Mouse (Mus musculus): ENCODE measurements at regions not wholly inside any gene's neighbourhood (a gene's known extent, or its start where the extent isn't known, plus 50 kb on each side); places are given as distances from the start of the nearest gene placed in this dataset.

- Histone ChIP-seq H3K9ac (ENCODE audit: insufficient read depth, low read depth, low read length, poor library complexity, severe bottlenecking) (no peak overlapping the region), H3K27ac (ENCODE audit: insufficient read depth, low read depth, low read length, poor library complexity, severe bottlenecking) (no peak overlapping the region), H3K4me3 (ENCODE audit: insufficient read depth in 1 of 2, low read depth in 1 of 2, low read length in 2 of 2, poor library complexity in 1 of 2, severe bottlenecking in 1 of 2) (no peak overlapping the region), H3K4me1 (ENCODE audit: control insufficient read depth in 2 of 2, insufficient read depth in 2 of 2, low read length in 2 of 2, poor library complexity in 1 of 2) (no peaks in the 10 kb centered on the region), H3K36me3 (ENCODE audit: control insufficient read depth, insufficient read depth, low read length, poor library complexity, severe bottlenecking) (no peaks in the 10 kb centered on the region), H3K9me3 (ENCODE audit: control insufficient read depth, insufficient read depth, low read depth, low read length) (no peaks in the 10 kb centered on the region)
- TF ChIP-seq CHD2 (IDR thresholded peaks at IDR 0.05; ENCODE audit: low read depth, low read length) (no peak), HCFC1 (IDR thresholded peaks at IDR 0.05; ENCODE audit: borderline replicate concordance, insufficient read depth, low read length) (no peak), ZNF384 (IDR thresholded peaks at IDR 0.05; ENCODE audit: low read depth, low read length) (no peak), ZC3H11A (IDR thresholded peaks at IDR 0.05; ENCODE audit: borderline replicate concordance, low read depth, low read length) (no peak), MAFK (IDR thresholded peaks at IDR 0.05; ENCODE audit: insufficient read depth, low read depth, low read length) (no peak)
- in situ Hi-C loops (cut with MboI; ENCODE audit: low sequenced_read_pairs in 2 of 2, unreplicated experiment in 2 of 2) = no loop called here
- DNase-seq (ENCODE audit: low read depth, low spot score) = no peak
Observed at GRCm38 (mm10) chr16:87263571-87263970, 90.4 kb upstream of the N6amt1 start.

- Histone ChIP-seq H3K9ac (ENCODE audit: insufficient read depth, low read depth, low read length, poor library complexity, severe bottlenecking) (no peak overlapping the region), H3K4me1 (ENCODE audit: control insufficient read depth in 2 of 2, insufficient read depth in 2 of 2, low read length in 2 of 2, poor library complexity in 1 of 2) (no peaks in the 10 kb centered on the region), H3K27ac (ENCODE audit: insufficient read depth, low read depth, low read length, poor library complexity, severe bottlenecking) (no peak overlapping the region), H3K36me3 (ENCODE audit: control insufficient read depth, insufficient read depth, low read length, poor library complexity, severe bottlenecking) (no peaks in the 10 kb centered on the region), H3K4me3 (ENCODE audit: insufficient read depth in 1 of 2, low read depth in 1 of 2, low read length in 2 of 2, poor library complexity in 1 of 2, severe bottlenecking in 1 of 2) (no peak overlapping the region), H3K9me3 (ENCODE audit: control insufficient read depth, insufficient read depth, low read depth, low read length) (no peaks in the 10 kb centered on the region)
- TF ChIP-seq HCFC1 (IDR thresholded peaks at IDR 0.05; ENCODE audit: borderline replicate concordance, insufficient read depth, low read length) = no peak
- in situ Hi-C loops (cut with MboI; ENCODE audit: low sequenced_read_pairs in 2 of 2, unreplicated experiment in 2 of 2) = no loop called here
- no peak for DNase-seq (ENCODE audit: low read depth, low spot score)
Observed at GRCm38 (mm10) chr16:87263041-87263440, 90.9 kb upstream of the N6amt1 start.

DNA sequence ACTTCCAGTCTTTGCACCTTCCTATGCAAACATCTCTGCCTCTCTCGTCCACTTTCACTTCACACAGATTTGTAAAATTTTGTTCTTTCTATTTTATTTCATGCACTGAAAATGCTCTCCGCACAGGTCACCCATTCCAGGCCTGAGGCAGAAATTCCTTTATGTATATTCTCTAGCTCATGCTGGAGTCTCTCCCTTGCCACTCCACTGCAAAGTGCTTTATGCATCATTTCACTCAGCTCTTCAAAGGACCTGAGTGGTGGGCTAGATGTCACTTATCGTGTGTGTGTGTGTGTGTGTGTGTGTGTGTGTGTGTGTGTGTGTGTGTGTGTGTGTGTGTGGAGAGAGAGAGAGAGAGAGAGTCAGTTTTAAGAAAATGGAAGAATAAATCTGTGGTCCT lies 91.5 kb upstream of the N6amt1 start:
- no peaks in the 10 kb centered on the region for H3K36me3 ChIP-seq (ENCODE audit: control insufficient read depth, insufficient read depth, low read length, poor library complexity, severe bottlenecking)
- no peaks in the 10 kb centered on the region for H3K4me1 ChIP-seq (ENCODE audit: control insufficient read depth in 2 of 2, insufficient read depth in 2 of 2, low read length in 2 of 2, poor library complexity in 1 of 2)
- no peak for TF ChIP-seq CHD2 (IDR thresholded peaks at IDR 0.05; ENCODE audit: low read depth, low read length)
- no peak for TF ChIP-seq MAFK (IDR thresholded peaks at IDR 0.05; ENCODE audit: insufficient read depth, low read depth, low read length)
- TF ChIP-seq ZC3H11A (IDR thresholded peaks at IDR 0.05; ENCODE audit: borderline replicate concordance, low read depth, low read length) = no peak
- TF ChIP-seq HCFC1 (IDR thresholded peaks at IDR 0.05; ENCODE audit: borderline replicate concordance, insufficient read depth, low read length) = no peak
- no peak for TF ChIP-seq ZNF384 (IDR thresholded peaks at IDR 0.05; ENCODE audit: low read depth, low read length)
- no peaks in the 10 kb centered on the region for H3K9me3 ChIP-seq (ENCODE audit: control insufficient read depth, insufficient read depth, low read depth, low read length)
- no peak for DNase-seq (ENCODE audit: low read depth, low spot score)
- no peak overlapping the region for H3K9ac ChIP-seq (ENCODE audit: insufficient read depth, low read depth, low read length, poor library complexity, severe bottlenecking)
- no peak overlapping the region for H3K4me3 ChIP-seq (ENCODE audit: insufficient read depth in 1 of 2, low read depth in 1 of 2, low read length in 2 of 2, poor library complexity in 1 of 2, severe bottlenecking in 1 of 2)
- in situ Hi-C loops (cut with MboI; ENCODE audit: low sequenced_read_pairs in 2 of 2, unreplicated experiment in 2 of 2) = no loop called here
- no peak overlapping the region for H3K27ac ChIP-seq (ENCODE audit: insufficient read depth, low read depth, low read length, poor library complexity, severe bottlenecking)

GRCm38 (mm10) chr16:87261527-87261926 lies 92.5 kb upstream of the N6amt1 start:
- DNase-seq (ENCODE audit: low read depth, low spot score) = no peak

GRCm38 (mm10) chr16:87254736-87255135 lies 99.2 kb upstream of the N6amt1 start:
- in situ Hi-C loops (cut with MboI; ENCODE audit: low sequenced_read_pairs in 2 of 2, unreplicated experiment in 2 of 2) = no loop called here
- H3K4me3 ChIP-seq (ENCODE audit: insufficient read depth in 1 of 2, low read depth in 1 of 2, low read length in 2 of 2, poor library complexity in 1 of 2, severe bottlenecking in 1 of 2) = no peak overlapping the region
- H3K27ac ChIP-seq (ENCODE audit: insufficient read depth, low read depth, low read length, poor library complexity, severe bottlenecking) = no peak overlapping the region
- H3K4me1 ChIP-seq (ENCODE audit: control insufficient read depth in 2 of 2, insufficient read depth in 2 of 2, low read length in 2 of 2, poor library complexity in 1 of 2) = no peaks in the 10 kb centered on the region
- no peaks in the 10 kb centered on the region for H3K9me3 ChIP-seq (ENCODE audit: control insufficient read depth, insufficient read depth, low read depth, low read length)
- DNase-seq (ENCODE audit: low read depth, low spot score) = no peak
- TF ChIP-seq MAFK (IDR thresholded peaks at IDR 0.05; ENCODE audit: insufficient read depth, low read depth, low read length) (no peak), HCFC1 (IDR thresholded peaks at IDR 0.05; ENCODE audit: borderline replicate concordance, insufficient read depth, low read length) (no peak), CHD2 (IDR thresholded peaks at IDR 0.05; ENCODE audit: low read depth, low read length) (no peak), ZNF384 (IDR thresholded peaks at IDR 0.05; ENCODE audit: low read depth, low read length) (no peak), ZC3H11A (IDR thresholded peaks at IDR 0.05; ENCODE audit: borderline replicate concordance, low read depth, low read length) (no peak)
- no peak overlapping the region for H3K9ac ChIP-seq (ENCODE audit: insufficient read depth, low read depth, low read length, poor library complexity, severe bottlenecking)
- no peaks in the 10 kb centered on the region for H3K36me3 ChIP-seq (ENCODE audit: control insufficient read depth, insufficient read depth, low read length, poor library complexity, severe bottlenecking)

More at GRCm38 (mm10) chr16:87261527-87261926, 92.5 kb upstream of the N6amt1 start:
- in situ Hi-C loops (cut with MboI; ENCODE audit: low sequenced_read_pairs in 2 of 2, unreplicated experiment in 2 of 2) = no loop called here
- Histone ChIP-seq H3K36me3 (ENCODE audit: control insufficient read depth, insufficient read depth, low read length, poor library complexity, severe bottlenecking) (no peaks in the 10 kb centered on the region), H3K4me1 (ENCODE audit: control insufficient read depth in 2 of 2, insufficient read depth in 2 of 2, low read length in 2 of 2, poor library complexity in 1 of 2) (no peaks in the 10 kb centered on the region), H3K9ac (ENCODE audit: insufficient read depth, low read depth, low read length, poor library complexity, severe bottlenecking) (no peak overlapping the region), H3K4me3 (ENCODE audit: insufficient read depth in 1 of 2, low read depth in 1 of 2, low read length in 2 of 2, poor library complexity in 1 of 2, severe bottlenecking in 1 of 2) (no peak overlapping the region), H3K9me3 (ENCODE audit: control insufficient read depth, insufficient read depth, low read depth, low read length) (no peaks in the 10 kb centered on the region), H3K27ac (ENCODE audit: insufficient read depth, low read depth, low read length, poor library complexity, severe bottlenecking) (no peak overlapping the region)
- TF ChIP-seq CHD2 (IDR thresholded peaks at IDR 0.05; ENCODE audit: low read depth, low read length) (no peak), ZC3H11A (IDR thresholded peaks at IDR 0.05; ENCODE audit: borderline replicate concordance, low read depth, low read length) (no peak), HCFC1 (IDR thresholded peaks at IDR 0.05; ENCODE audit: borderline replicate concordance, insufficient read depth, low read length) (no peak), ZNF384 (IDR thresholded peaks at IDR 0.05; ENCODE audit: low read depth, low read length) (no peak), MAFK (IDR thresholded peaks at IDR 0.05; ENCODE audit: insufficient read depth, low read depth, low read length) (no peak)

Measured in ES-E14 (cell line).